Mouse (Mus musculus): ENCODE data around the gene 1810062G17Rik. TPM values are rescaled to one million over a fixed set of nuclear protein-coding genes. Genes with fewer than 3 reads are reported as not detected.

The 1810062G17Rik gene
- 0.54 and 0.72 TPM in 2 replicates for polyA plus RNA-seq (2012; rRNA removed)

GRCm38 (mm10) chr3:36475532-36476087 is at the start of gene 1810062G17Rik, which contains the start of gene Anxa5:
TSS of gene 1810062G17Rik (plus strand) at chr3:36475937.
TSS of gene Anxa5 (minus strand) at chr3:36475894.

GRCm38 (mm10) chr3:36521073-36522060 is 45.6 kb downstream of the 1810062G17Rik start, which contains the start of gene Gm11549:
TSS of gene Gm11549 (minus strand) at chr3:36521813.

Other genes starting within 250 kb of the 1810062G17Rik start
- 164 and 232 TPM in 2 replicates for gene Anxa5, start within 50 bp of the 1810062G17Rik start, polyA plus RNA-seq (2012; rRNA removed)
- gene Gm11549, start 45.9 kb downstream of the 1810062G17Rik start, polyA plus RNA-seq (2012; rRNA removed) = not detected in 2 replicates
- gene Exosc9, start 76.7 kb downstream of the 1810062G17Rik start, polyA plus RNA-seq (2012; rRNA removed) = 0.62 and 2.5 TPM in 2 replicates
- gene Ccna2, start 96.2 kb downstream of the 1810062G17Rik start, polyA plus RNA-seq (2012; rRNA removed) = 19.4 and 32.7 TPM in 2 replicates
- 0.12 and 0.27 TPM in 2 replicates for gene Bbs7, start 137.5 kb downstream of the 1810062G17Rik start, polyA plus RNA-seq (2012; rRNA removed)
- gene Trpc3, start 214.2 kb downstream of the 1810062G17Rik start, polyA plus RNA-seq (2012; rRNA removed) = 0.46 and 0.66 TPM in 2 replicates

Data from stomach, adult 2 months (tissue).